Mouse (Mus musculus): ENCODE measurements at regions not wholly inside any gene's neighbourhood (a gene's known extent, or its start where the extent isn't known, plus 50 kb on each side); places are given as distances from the start of the nearest gene placed in this dataset.

- TF ChIP-seq CTCF (IDR thresholded peaks at IDR 0.05; ENCODE audit: borderline replicate concordance, insufficient read depth, low read length), result no peak
- TF ChIP-seq POLR2A (IDR thresholded peaks at IDR 0.05; ENCODE audit: low read depth, low read length), result no peak
Observed at GRCm38 (mm10) chr7:129207029-129207428, 49.8 kb upstream of the Plpp4 start.
